Mouse (Mus musculus) limb, embryonic 14.5 days (tissue): ENCODE data around the gene Aknad1. TPM values are rescaled to one million over a fixed set of nuclear protein-coding genes. Genes with fewer than 3 reads are reported as not detected.

Source experiments
- ATAC-seq: fragments of 200-750 bp; cut with Nextera tagmentation; 2 replicates; pipeline ENCODE4 v1.8.0; 2017; ENCODE audit warnings: low read depth, moderate number of reproducible peaks, moderate TSS enrichment; ENCODE audit not compliant: low FRiP score
- DNase-seq: peaks from one replicate; pipeline ENCODE4 v3.0.0-alpha.2; 2015; ENCODE audit warnings: low spot score
- H3K27ac ChIP-seq: fragments of 300-500 bp; sonication (generic); replicated peaks from 2 replicates; pipeline ENCODE4 v1.5.1; 2014; ENCODE audit warnings: low read depth, mild to moderate bottlenecking, low read length, moderate library complexity, mixed read lengths
- H3K27me3 ChIP-seq: fragments of 300-500 bp; sonication (generic); 2 replicates; pipeline ENCODE4 v1.6.1; 2014; ENCODE audit warnings: low read length, mixed read lengths; ENCODE audit not compliant: control insufficient read depth, insufficient read depth
- H3K36me3 ChIP-seq: fragments of 300-500 bp; sonication (generic); 2 replicates; pipeline ENCODE4 v1.6.1; 2014; ENCODE audit warnings: mild to moderate bottlenecking, low read length, moderate library complexity, mixed read lengths; ENCODE audit not compliant: control insufficient read depth, insufficient read depth
- H3K4me1 ChIP-seq: fragments of 300-500 bp; sonication (generic); 2 replicates; pipeline ENCODE4 v1.6.1; 2014; ENCODE audit warnings: antibody characterized with exemption, low read length, mixed read lengths; ENCODE audit not compliant: control insufficient read depth, insufficient read depth
- H3K4me2 ChIP-seq: fragments of 300-500 bp; sonication (generic); replicated peaks from 2 replicates; pipeline ENCODE4 v1.6.1; 2014; ENCODE audit warnings: low read depth, mild to moderate bottlenecking, low read length, moderate library complexity; ENCODE audit not compliant: severe bottlenecking
- H3K4me3 ChIP-seq: fragments of 300-500 bp; sonication (generic); replicated peaks from 2 replicates; pipeline ENCODE4 v1.5.1; 2014; ENCODE audit warnings: low read length
- H3K9ac ChIP-seq: fragments of 300-500 bp; sonication (generic); 2 replicates; pipeline ENCODE4 v1.6.1; 2014; ENCODE audit warnings: mild to moderate bottlenecking, low read depth, low read length, moderate library complexity; ENCODE audit not compliant: severe bottlenecking
- H3K9me3 ChIP-seq: fragments of 300-500 bp; sonication (generic); 2 replicates; pipeline ENCODE4 v1.6.1; 2016; ENCODE audit warnings: low read length; ENCODE audit not compliant: control insufficient read depth
- POLR2A ChIP-seq: fragments of 200-500 bp; IDR thresholded peaks from 2 replicates; pipeline ENCODE4 v1.8.0; 2012; ENCODE audit warnings: inconsistent platforms, mild to moderate bottlenecking, moderate library complexity, borderline replicate concordance; ENCODE audit not compliant: insufficient read depth, insufficient read length; ENCODE audit errors: extremely low read depth
- WGBS: fragments of 180-500 bp; shearing (Covaris S2); extraction: QIAGEN DNeasy Blood & Tissue Kit; methylation state at CpG from one replicate; pipeline ENCODE4 v1.1.7; 2014; 5-methylcytosine and 5-hydroxymethylcytosine counted together
- polyA plus RNA-seq, 2 experiments: library from polyadenylated mRNA; depleted of rRNA in 1 of 2; stranded (reverse) in 1 of 2; unstranded in 1 of 2; fragments of >200 nt; fragmentation: Nextera tagmentation in 1 of 2; extraction: Ambion mirVana in 1 of 2; gene quantifications; 2 replicates each; pipeline versions ENCODE4 v1.2.1 to v1.2.3; 2012 to 2014

Aknad1 gene
- polyA plus RNA-seq, 2 experiments = 2.2 to 3.6 TPM

- Histone ChIP-seq H3K36me3 (peaks cover 12% of the 10 kb centered on the region), H3K27ac (0 out of 2 replicates have a peak overlapping the region, but pooled peaks have one; percentile 33), H3K4me2 (no peak overlapping the region), H3K9me3 (peaks cover 7% of the 10 kb centered on the region; the same call in 1 of the 2 replicates), H3K4me3 (no peak overlapping the region), H3K9ac (no peak overlapping the region), H3K4me1 (peaks cover 44% of the 10 kb centered on the region), H3K27me3 (no peaks in the 10 kb centered on the region)
- 17% methylated on average over 5 of the region's 5 CpGs for WGBS
- DNase-seq (peak; percentile 49), ATAC-seq (peak; percentile 41; the same call in 1 of the 2 replicates)
- TF ChIP-seq POLR2A = no peak
These were observed 49.8 kb downstream of the Aknad1 start for GRCm38 (mm10) chr3:108789299-108789698.

DNA sequence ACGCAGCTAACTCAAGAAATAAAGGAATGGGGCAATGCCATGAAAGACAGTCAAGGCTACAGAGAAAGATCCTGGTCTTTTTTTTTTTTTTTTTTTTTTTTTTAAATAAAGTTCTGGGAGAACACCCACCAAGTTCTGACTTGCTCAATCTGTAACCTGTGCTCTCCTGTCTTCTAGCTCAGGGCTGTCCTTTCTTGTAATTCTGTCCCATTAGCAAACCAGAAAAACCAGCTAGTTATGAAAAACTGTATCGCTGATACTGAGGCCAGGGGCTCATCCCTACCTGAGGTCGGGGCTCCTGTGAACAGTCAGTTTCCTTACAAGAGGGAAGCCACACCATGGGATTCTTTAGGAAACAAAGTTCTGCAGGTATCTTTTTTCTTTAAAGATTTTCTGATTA, 51.0 kb downstream of the Aknad1 start:
- Histone ChIP-seq H3K9me3 (no peaks in the 10 kb centered on the region), H3K4me2 (no peak overlapping the region), H3K4me3 (no peak overlapping the region), H3K9ac (no peak overlapping the region), H3K36me3 (peaks cover 19% of the 10 kb centered on the region), H3K27me3 (no peaks in the 10 kb centered on the region), H3K27ac (no peak overlapping the region), H3K4me1 (peaks cover 44% of the 10 kb centered on the region)
- ATAC-seq (no peak), DNase-seq (peak; percentile 49)
- 74% methylated on average over 3 of the region's 3 CpGs for WGBS
- TF ChIP-seq POLR2A = no peak

DNA sequence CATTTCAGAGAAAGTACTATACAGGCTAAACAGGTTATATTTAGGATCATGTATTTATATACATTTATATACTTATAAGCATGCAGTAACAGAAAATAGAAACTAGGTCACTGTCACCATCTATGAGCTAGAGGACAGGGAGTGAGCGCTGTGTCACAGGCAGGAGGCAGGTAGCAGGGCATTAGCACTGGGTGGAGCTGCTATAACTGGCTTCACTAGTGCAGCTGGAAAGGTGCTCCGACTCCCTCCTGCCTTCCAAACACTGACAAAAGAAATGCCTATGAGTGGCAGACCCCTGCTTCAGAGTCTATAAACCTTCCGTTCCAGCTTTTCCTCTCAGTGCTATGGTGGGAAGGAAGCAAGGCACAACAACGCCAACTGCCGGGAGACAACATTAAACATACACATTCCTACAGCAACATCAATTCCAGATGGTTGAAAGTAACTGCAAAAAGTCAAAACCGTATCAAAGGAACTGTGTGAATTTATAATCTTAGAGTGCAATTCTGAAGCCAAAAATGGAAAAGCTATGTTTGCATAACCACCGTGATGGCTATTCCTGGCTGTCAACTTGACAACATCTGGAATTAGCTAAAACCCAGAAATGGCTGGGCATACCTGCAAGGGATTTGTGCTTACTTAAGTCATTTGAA, 51.7 kb downstream of the Aknad1 start:
- no peak overlapping the region; the same call in 1 of the 2 replicates for H3K4me2 ChIP-seq
- H3K36me3 ChIP-seq = peaks cover 25% of the 10 kb centered on the region
- no peak overlapping the region for H3K9ac ChIP-seq
- DNase-seq (peak; percentile 65), ATAC-seq (peak; percentile 64)
- no peak overlapping the region for H3K4me3 ChIP-seq
- 13% methylated on average over 7 of the region's 7 CpGs for WGBS
- no peaks in the 10 kb centered on the region for H3K9me3 ChIP-seq
- peak overlapping the region; percentile 79 for H3K27ac ChIP-seq
- TF ChIP-seq POLR2A = no peak
- H3K4me1 ChIP-seq = peaks cover 44% of the 10 kb centered on the region
- no peaks in the 10 kb centered on the region for H3K27me3 ChIP-seq

DNA sequence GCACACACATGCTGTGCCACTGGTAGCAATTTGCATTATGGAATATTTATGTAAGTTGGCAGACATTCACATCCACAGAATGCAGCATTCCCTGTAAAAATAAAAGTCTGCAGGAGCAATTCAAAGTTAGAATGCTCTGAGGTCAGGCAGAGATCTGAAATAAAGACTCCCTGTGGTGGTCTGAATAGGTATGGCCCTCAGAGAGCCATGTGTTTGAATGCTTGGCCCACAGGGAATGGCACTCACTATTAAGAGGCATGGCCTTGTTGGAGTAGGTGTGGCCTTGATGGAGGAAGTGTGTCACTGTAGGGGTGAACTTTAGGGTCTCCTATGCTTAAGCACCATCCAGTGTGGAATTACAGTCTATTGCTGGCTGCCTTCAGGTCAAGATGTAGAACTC, 53.0 kb downstream of the Aknad1 start:
- no peak for ATAC-seq
- peaks cover 40% of the 10 kb centered on the region for H3K4me1 ChIP-seq
- no peak overlapping the region for H3K4me3 ChIP-seq
- H3K4me2 ChIP-seq = no peak overlapping the region
- no peaks in the 10 kb centered on the region for H3K9me3 ChIP-seq
- no peak for TF ChIP-seq POLR2A
- peaks cover 32% of the 10 kb centered on the region for H3K36me3 ChIP-seq
- no peak overlapping the region for H3K9ac ChIP-seq
- DNase-seq = no peak
- H3K27ac ChIP-seq = no peak overlapping the region
- no peaks in the 10 kb centered on the region for H3K27me3 ChIP-seq

DNA sequence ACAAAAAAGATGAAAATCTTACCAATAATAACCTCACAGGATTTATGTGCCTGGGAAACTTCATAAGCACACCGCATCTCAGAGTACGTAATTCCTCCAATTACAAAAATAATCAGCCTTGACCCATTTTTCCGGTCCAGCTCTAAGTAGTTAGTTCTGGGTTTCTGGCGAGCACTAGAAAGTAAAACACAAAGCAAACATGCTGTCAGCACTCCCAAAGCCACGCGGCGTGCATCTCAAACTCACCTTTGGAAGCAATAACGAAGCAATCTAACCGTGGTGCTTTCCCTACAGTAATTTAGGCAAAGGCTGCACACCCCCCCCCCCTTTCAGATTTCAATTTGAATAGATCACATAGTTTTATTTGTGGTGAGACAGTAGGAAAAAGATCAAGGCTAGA, 55.3 kb downstream of the Aknad1 start:
- Histone ChIP-seq H3K9me3 (no peaks in the 10 kb centered on the region), H3K4me1 (peaks cover 21% of the 10 kb centered on the region), H3K27me3 (no peaks in the 10 kb centered on the region), H3K36me3 (peaks cover 50% of the 10 kb centered on the region), H3K4me3 (no peak overlapping the region), H3K27ac (no peak overlapping the region), H3K4me2 (no peak overlapping the region), H3K9ac (no peak overlapping the region)
- TF ChIP-seq POLR2A = no peak
- no peak for ATAC-seq
- no peak for DNase-seq
- WGBS = 58% methylated on average over 9 of the region's 9 CpGs
